Mouse (Mus musculus) intestine, postnatal 0 days (tissue): ENCODE measurements around the gene Plch2. TPM values are rescaled to one million over a fixed set of nuclear protein-coding genes. Genes with fewer than 3 reads are reported as not detected.

Experiments
- ATAC-seq: fragments of 200-750 bp; cut with Nextera tagmentation; 2 replicates; pipeline ENCODE4 v1.8.0; 2017; ENCODE audit warnings: mild to moderate bottlenecking, moderate TSS enrichment, moderate library complexity
- H3K27ac ChIP-seq: fragments of 300-500 bp; sonication (generic); 2 replicates; pipeline ENCODE4 v1.5.1; 2014; ENCODE audit warnings: mild to moderate bottlenecking, low read depth, low read length, moderate library complexity
- H3K27me3 ChIP-seq: fragments of 300-500 bp; sonication (generic); replicated peaks from 2 replicates; pipeline ENCODE4 v1.6.1; 2014; ENCODE audit warnings: low read length, mixed read lengths; ENCODE audit not compliant: control insufficient read depth, insufficient read depth
- H3K36me3 ChIP-seq: fragments of 300-500 bp; sonication (generic); 2 replicates; pipeline ENCODE4 v1.6.1; 2014; ENCODE audit warnings: mild to moderate bottlenecking, moderate library complexity; ENCODE audit not compliant: control insufficient read depth, insufficient read depth
- H3K4me1 ChIP-seq: fragments of 300-500 bp; sonication (generic); replicated peaks from 2 replicates; pipeline ENCODE4 v1.6.1; 2014; ENCODE audit warnings: antibody characterized with exemption, low read length, mixed read lengths; ENCODE audit not compliant: control insufficient read depth, insufficient read depth
- H3K4me2 ChIP-seq: fragments of 300-500 bp; sonication (generic); replicated peaks from 2 replicates; pipeline ENCODE4 v1.6.1; 2014; ENCODE audit warnings: low read depth, mild to moderate bottlenecking, moderate library complexity
- H3K4me3 ChIP-seq: fragments of 300-500 bp; sonication (generic); 2 replicates; pipeline ENCODE4 v1.5.1; 2014; ENCODE audit warnings: low read depth, low read length
- H3K9ac ChIP-seq: fragments of 300-500 bp; sonication (generic); 2 replicates; pipeline ENCODE4 v1.6.1; 2014; ENCODE audit warnings: mild to moderate bottlenecking, low read depth, low read length
- H3K9me3 ChIP-seq: fragments of 300-500 bp; sonication (generic); 2 replicates; pipeline ENCODE4 v1.6.1; 2016; ENCODE audit warnings: mixed run types; ENCODE audit not compliant: control insufficient read depth
- CTCF ChIP-seq: sonication (generic); IDR thresholded peaks from 2 replicates; pipeline ENCODE4 v1.5.1; 2016; ENCODE audit warnings: low read depth, mild to moderate bottlenecking, control low read depth, antibody characterized with exemption, moderate library complexity
- WGBS: fragments of 180-500 bp; shearing (Covaris S2); extraction: QIAGEN DNeasy Blood & Tissue Kit; methylation state at CpG from one replicate; pipeline ENCODE4 v1.1.7; 2014; 5-methylcytosine and 5-hydroxymethylcytosine counted together
- polyA plus RNA-seq: library from polyadenylated mRNA; unstranded; fragments of >200 nt; fragmentation: Nextera tagmentation; extraction: Ambion mirVana; gene quantifications from 2 replicates; pipeline ENCODE4 v1.2.1, GENCODE M21; 2015

Gene Plch2
- polyA plus RNA-seq, 1 experiment from 2014 or later: 5.3 TPM

GRCm38 (mm10) chr4:155020141-155020540, 36.4 kb downstream of the Plch2 start:
- no peaks in the 10 kb centered on the region for H3K36me3 ChIP-seq
- 58% methylated on average over 1 of the region's 1 CpGs for WGBS
- no peak; the same call in 1 of the 2 replicates for ATAC-seq
- H3K4me2 ChIP-seq: no peak overlapping the region
- no peak overlapping the region for H3K9ac ChIP-seq
- H3K27me3 ChIP-seq: no peaks in the 10 kb centered on the region
- no peaks in the 10 kb centered on the region for H3K9me3 ChIP-seq
- H3K4me3 ChIP-seq: no peak overlapping the region
- H3K4me1 ChIP-seq: peaks cover 5% of the 10 kb centered on the region; the same call in 1 of the 2 replicates
- H3K27ac ChIP-seq: no peak overlapping the region
- TF ChIP-seq CTCF: no peak

GRCm38 (mm10) chr4:155019336-155019847, 37.2 kb downstream of the Plch2 start:
- no peaks in the 10 kb centered on the region for H3K27me3 ChIP-seq
- no peak overlapping the region for H3K4me3 ChIP-seq
- H3K4me1 ChIP-seq: peaks cover 5% of the 10 kb centered on the region; the same call in 1 of the 2 replicates
- H3K4me2 ChIP-seq: peak overlapping the region; percentile 50
- TF ChIP-seq CTCF: no peak
- no peaks in the 10 kb centered on the region for H3K9me3 ChIP-seq
- peak; percentile 61 for ATAC-seq
- no peak overlapping the region for H3K27ac ChIP-seq
- no peaks in the 10 kb centered on the region for H3K36me3 ChIP-seq
- under 1% methylated on average over 10 of the region's 10 CpGs for WGBS
- H3K9ac ChIP-seq: no peak overlapping the region

GRCm38 (mm10) chr4:155018601-155019335, 37.8 kb downstream of the Plch2 start:
- no peaks in the 10 kb centered on the region for H3K36me3 ChIP-seq
- no peaks in the 10 kb centered on the region for H3K27me3 ChIP-seq
- peak overlapping the region; percentile 50 for H3K4me2 ChIP-seq
- no peaks in the 10 kb centered on the region for H3K9me3 ChIP-seq
- ATAC-seq: no peak
- 20% methylated on average over 15 of the region's 15 CpGs for WGBS
- no peak overlapping the region for H3K4me3 ChIP-seq
- peaks cover 5% of the 10 kb centered on the region; the same call in 1 of the 2 replicates for H3K4me1 ChIP-seq
- H3K27ac ChIP-seq: no peak overlapping the region
- peak; percentile 8; the same call in 1 of the 2 replicates for TF ChIP-seq CTCF
- H3K9ac ChIP-seq: no peak overlapping the region

- Histone ChIP-seq H3K27ac (no peak overlapping the region), H3K4me1 (peaks cover 5% of the 10 kb centered on the region; the same call in 1 of the 2 replicates), H3K4me2 (no peak overlapping the region), H3K4me3 (no peak overlapping the region), H3K9ac (no peak overlapping the region), H3K36me3 (no peaks in the 10 kb centered on the region), H3K9me3 (no peaks in the 10 kb centered on the region), H3K27me3 (no peaks in the 10 kb centered on the region)
- ATAC-seq: no peak
- WGBS: 76% methylated on average over 8 of the region's 8 CpGs
- TF ChIP-seq CTCF: no peak
Observed at GRCm38 (mm10) chr4:155018066-155018465, 38.5 kb downstream of the Plch2 start.

- H3K4me1 ChIP-seq: peaks cover 5% of the 10 kb centered on the region; the same call in 1 of the 2 replicates
- no peak for TF ChIP-seq CTCF
- ATAC-seq: no peak
- H3K27me3 ChIP-seq: no peaks in the 10 kb centered on the region
- H3K9me3 ChIP-seq: no peaks in the 10 kb centered on the region
- H3K36me3 ChIP-seq: no peaks in the 10 kb centered on the region
- H3K4me2 ChIP-seq: no peak overlapping the region
- WGBS: 76% methylated on average over 11 of the region's 11 CpGs
- no peak overlapping the region for H3K4me3 ChIP-seq
- no peak overlapping the region for H3K9ac ChIP-seq
- H3K27ac ChIP-seq: no peak overlapping the region
Observed at GRCm38 (mm10) chr4:155017253-155017878, 39.2 kb downstream of the Plch2 start.

GRCm38 (mm10) chr4:155016807-155017206, 39.8 kb downstream of the Plch2 start:
- H3K9me3 ChIP-seq: no peaks in the 10 kb centered on the region
- 67% methylated on average over 11 of the region's 11 CpGs for WGBS
- no peaks in the 10 kb centered on the region for H3K36me3 ChIP-seq
- no peak for ATAC-seq
- H3K9ac ChIP-seq: no peak overlapping the region
- H3K27me3 ChIP-seq: no peaks in the 10 kb centered on the region
- peaks cover 5% of the 10 kb centered on the region; the same call in 1 of the 2 replicates for H3K4me1 ChIP-seq
- H3K4me2 ChIP-seq: no peak overlapping the region
- H3K4me3 ChIP-seq: no peak overlapping the region
- H3K27ac ChIP-seq: no peak overlapping the region
- TF ChIP-seq CTCF: no peak
